Mouse (Mus musculus): Measurements from ENCODE around the gene Ms4a18.
"Not testable (repeated sequence)": the region's sequence is repeated elsewhere in the genome, so short reads cannot be mapped to it uniquely, and the experiment has no call there.

The Ms4a18 gene

DNA sequence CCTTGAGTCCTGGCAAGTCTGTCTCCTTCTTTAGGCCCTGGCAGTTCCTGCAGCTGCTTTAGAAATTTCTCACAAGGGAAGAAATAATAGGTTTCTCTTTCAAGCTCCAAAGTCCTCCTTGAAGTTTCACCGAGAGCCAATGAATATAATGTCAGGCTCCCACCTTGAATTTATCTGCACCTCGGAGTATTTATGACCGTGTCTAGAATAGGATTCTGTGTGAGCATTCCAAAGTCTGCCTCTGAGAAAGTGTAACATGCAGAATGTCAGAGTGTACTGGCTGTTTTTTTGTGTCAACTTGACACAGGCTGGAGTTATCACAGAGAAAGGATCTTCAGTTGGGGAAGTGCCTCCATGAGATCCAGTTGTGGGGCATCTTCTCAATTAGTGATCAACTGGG is at the start of gene Ms4a18:
Ms4a18 (minus strand) TSS at position 141 of the 400 bp plus-strand sequence.
- no peak for DNase-seq (ENCODE audit: extremely low read depth, low read depth, low spot score)

DNA sequence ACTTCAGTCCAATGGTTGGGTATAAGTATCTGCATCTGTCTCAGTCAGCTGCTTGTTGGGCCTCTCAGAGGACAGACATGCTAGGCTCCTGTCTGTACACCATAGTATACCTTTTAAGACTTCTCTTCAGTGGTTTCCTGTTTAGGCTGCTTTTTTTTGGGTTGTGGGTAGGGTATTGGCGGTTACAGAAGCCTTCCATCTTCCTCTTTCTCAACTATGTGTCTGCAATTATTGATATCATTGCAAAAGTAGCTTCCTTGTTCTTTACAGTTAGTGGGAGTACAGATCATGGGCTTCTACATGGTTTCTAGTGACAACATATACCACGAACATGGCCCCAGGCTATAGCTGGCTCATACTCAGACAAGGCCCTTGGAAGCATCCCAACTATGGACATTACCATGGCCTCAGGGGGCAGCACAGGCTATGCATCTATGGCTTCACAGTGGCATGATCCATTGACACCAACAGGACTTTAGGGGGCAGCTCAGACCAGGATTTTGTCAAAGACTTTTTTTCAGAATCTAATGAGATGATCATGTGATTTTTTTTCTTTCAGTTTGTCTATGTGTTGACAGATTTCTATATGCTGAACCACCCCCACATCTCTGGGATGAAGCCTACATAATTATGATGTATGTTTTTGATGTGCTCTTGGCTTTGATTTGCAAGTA is 47.5 kb upstream of the Ms4a18 start:
- no peak for DNase-seq (ENCODE audit: extremely low read depth, low read depth, low spot score)

DNA sequence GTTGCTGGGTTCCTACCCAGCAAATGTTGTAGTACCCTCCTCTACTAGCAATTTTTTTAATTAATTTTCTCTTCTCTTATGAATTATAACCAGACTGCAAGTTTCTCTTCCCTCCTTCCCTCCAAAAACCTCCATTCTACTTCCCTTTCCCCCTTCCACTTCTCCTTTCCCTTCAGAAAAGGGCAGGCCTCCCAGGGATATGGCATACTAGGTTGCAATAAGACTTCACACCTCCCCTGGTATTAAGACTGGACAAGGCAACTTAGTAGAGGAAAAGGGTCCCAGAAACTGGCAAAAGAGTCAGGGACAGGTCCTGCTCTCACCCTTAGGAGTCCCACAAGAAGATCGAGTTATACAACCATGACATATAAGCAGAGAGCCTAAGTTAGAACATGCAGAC is 43.1 kb upstream of the Ms4a18 start:
- no peak for DNase-seq (ENCODE audit: extremely low read depth, low read depth, low spot score)

GRCm38 (mm10) chr19:11059967-11060366 is 42.1 kb upstream of the Ms4a18 start:
- no peak for DNase-seq (ENCODE audit: extremely low read depth, low read depth, low spot score)

DNA sequence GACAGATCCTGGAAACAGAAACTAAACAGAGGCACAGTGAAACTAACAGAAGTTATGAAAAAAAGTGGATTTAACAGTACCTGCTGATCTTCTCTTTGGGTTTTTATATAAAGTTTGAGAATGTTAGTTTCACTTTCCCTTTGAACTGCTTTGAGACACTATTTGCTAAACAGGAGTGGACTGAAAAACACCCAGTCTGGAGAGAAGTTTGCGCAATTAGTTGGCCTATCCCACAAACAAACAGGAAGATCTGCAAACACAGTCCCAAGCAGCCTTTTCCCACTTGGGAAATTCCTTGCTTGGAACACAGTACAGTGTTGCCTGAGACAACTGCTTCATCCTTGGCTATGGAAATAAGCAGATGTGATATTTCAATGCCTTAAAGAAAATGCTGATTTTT is 37.9 kb upstream of the Ms4a18 start:
- not testable (repeated sequence) for DNase-seq (ENCODE audit: extremely low read depth, low read depth, low spot score)

GRCm38 (mm10) chr19:11053277-11053676 is 35.4 kb upstream of the Ms4a18 start:
- no peak for DNase-seq (ENCODE audit: extremely low read depth, low read depth, low spot score)

DNA sequence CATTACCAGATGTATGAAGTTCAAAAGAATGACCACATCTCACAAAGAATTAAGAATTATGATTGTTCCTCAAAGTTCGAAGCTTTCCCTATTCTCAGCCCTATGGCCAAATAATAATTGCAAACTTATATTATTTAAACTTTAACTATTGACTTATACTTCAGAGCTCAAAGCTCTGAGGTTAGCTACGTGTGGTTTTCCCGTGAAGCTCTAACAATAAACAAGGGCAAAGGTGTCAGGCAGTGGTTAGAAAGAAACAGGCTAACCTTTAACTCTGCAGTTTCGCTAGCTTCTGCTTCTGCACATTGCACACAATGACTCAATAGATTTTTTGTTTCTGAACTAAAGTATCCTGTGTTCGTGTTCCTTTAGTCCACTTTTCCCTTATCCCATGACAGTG is 35.0 kb upstream of the Ms4a18 start:
- DNase-seq (ENCODE audit: extremely low read depth, low read depth, low spot score) = no peak

- DNase-seq (ENCODE audit: extremely low read depth, low read depth, low spot score) = no peak
These were observed 32.5 kb upstream of the Ms4a18 start for GRCm38 (mm10) chr19:11050286-11050685.

DNA sequence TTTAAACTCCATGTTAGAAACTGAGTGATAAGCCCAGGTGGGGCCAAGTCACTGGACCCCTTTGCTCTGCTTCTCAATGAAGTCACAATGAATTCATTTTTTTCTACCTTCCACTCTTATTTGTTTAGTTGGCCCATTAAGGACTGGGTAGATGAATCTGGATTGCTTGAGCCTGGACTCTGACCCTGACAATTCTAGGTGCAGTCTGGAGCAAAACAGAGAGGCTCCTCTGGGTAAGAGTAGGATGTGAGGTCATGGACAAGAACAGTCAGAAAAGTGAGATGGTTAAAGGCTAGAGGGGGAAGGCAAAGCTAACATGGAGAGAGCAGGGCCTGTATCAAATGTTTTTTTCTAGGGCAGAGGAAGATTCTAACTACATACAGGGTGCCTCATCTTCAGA is 31.6 kb upstream of the Ms4a18 start:
- DNase-seq (ENCODE audit: extremely low read depth, low read depth, low spot score) = no peak

GRCm38 (mm10) chr19:11048503-11048902 is 30.7 kb upstream of the Ms4a18 start:
- no peak for DNase-seq (ENCODE audit: extremely low read depth, low read depth, low spot score)

- no peak for DNase-seq (ENCODE audit: extremely low read depth, low read depth, low spot score)
These were observed 30.2 kb upstream of the Ms4a18 start for GRCm38 (mm10) chr19:11048009-11048408.

- DNase-seq (ENCODE audit: extremely low read depth, low read depth, low spot score) = no peak
These were observed 27.3 kb upstream of the Ms4a18 start for GRCm38 (mm10) chr19:11044996-11045711.

DNA sequence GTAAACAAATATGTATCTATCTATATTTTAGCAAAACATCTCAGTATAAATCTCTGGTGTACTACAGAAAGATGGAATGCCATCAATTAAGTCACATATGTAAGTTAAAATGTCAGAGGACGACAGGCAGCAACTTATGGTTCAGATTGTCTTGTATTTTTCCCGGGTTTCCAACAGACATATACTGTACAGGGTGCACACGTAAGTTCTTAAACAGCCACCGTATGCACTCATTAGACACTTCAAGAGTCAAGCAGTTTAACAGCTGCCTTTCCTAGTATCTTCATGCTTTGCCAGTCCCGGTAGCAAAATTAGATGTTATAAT is 26.8 kb upstream of the Ms4a18 start:
- DNase-seq (ENCODE audit: extremely low read depth, low read depth, low spot score) = no peak

GRCm38 (mm10) chr19:11037570-11037969 is 19.7 kb upstream of the Ms4a18 start:
- DNase-seq (ENCODE audit: extremely low read depth, low read depth, low spot score) = no peak

DNA sequence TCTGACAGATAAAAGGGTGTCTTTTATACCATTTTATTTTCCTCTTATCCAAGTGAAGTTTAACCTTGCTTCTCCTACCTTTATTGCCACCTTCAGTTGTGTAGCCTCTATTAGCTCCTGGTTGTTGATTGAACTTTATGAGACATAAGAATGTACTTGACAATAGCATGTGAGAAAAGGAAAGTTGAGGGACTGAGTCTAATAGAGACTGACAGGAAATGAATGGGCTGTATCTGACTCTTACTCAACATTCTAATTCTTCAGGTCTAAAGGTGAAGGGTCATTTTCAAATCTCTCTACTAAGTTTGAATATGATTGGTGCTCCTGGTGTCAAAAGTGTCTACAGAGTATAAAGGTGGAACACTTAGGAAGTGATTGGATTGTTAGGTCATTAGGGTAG is 4.6 kb upstream of the Ms4a18 start:
- DNase-seq (ENCODE audit: extremely low read depth, low read depth, low spot score) = no peak

DNA sequence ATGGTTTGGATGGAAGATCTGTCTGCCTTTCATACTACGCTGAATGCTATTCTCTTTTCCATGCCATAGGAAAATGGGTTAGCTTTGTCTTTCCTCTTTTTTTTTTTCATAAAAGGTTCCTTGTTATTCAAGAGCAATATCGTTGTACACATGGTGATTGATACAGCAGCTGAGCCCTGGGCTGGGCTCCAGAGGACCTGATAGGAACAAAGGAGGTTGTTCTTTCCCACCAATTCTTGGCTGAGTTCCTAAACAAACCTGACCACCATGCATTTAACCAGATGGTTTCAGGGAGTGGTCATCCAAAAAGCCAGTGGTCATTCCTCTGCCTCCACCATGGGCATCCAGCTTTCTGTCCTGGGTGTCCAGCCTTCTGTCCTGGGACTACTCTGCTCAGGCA is 580 bp downstream of the Ms4a18 start:
- no peak for DNase-seq (ENCODE audit: extremely low read depth, low read depth, low spot score)

GRCm38 (mm10) chr19:11015998-11016397 is 1.8 kb downstream of the Ms4a18 start:
- DNase-seq (ENCODE audit: extremely low read depth, low read depth, low spot score) = no peak

- DNase-seq (ENCODE audit: extremely low read depth, low read depth, low spot score) = no peak
These were observed 2.4 kb downstream of the Ms4a18 start for GRCm38 (mm10) chr19:11015468-11015867.

- no peak for DNase-seq (ENCODE audit: extremely low read depth, low read depth, low spot score)
These were observed 24.7 kb downstream of the Ms4a18 start, which contains the start of gene Ms4a15 for GRCm38 (mm10) chr19:10993150-10993549. Ms4a15 (minus strand) TSS chr19:10993250.

DNA sequence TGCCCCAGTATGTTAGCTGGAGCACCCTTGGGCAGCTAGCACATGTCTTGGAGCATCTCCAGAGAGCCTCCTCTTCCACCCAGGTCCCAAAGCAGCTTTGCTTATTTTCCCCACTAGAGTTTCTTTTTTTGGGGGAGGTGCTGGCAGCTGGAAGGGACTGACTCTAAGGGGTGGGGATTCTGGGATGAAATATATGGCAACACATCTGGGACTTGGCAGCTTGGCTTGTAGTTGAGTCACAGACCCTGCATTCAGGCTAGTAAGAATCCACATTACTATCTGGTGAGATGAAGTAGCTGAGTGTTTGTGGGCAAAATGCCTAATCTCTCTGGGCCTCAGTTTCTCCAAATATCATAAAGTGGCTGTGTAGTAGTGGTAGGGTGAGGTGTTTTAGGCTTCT is 25.9 kb downstream of the Ms4a18 start:
- no peak for DNase-seq (ENCODE audit: extremely low read depth, low read depth, low spot score)

- DNase-seq (ENCODE audit: extremely low read depth, low read depth, low spot score) = no peak
These were observed 27.1 kb downstream of the Ms4a18 start for GRCm38 (mm10) chr19:10990751-10991150.

DNA sequence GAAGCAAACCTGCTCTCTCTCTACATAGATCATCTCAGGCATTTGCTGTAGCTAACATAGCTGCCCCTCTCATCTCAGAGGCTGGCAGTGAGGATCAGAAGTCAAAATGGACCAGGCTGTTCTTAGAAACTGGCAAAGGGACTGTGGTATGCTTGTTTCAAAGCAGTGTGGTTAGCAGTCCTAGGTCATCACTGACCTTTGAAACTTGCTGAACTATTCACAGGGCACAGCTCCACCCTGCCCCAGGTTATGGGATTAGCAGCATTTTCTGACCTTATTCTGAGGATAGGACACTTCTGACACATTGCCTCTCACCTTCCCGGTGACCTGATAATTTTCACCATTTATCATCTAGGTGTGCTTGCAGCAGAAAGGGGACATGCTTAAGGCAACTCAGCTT is 29.3 kb downstream of the Ms4a18 start:
- no peak for DNase-seq (ENCODE audit: extremely low read depth, low read depth, low spot score)

DNA sequence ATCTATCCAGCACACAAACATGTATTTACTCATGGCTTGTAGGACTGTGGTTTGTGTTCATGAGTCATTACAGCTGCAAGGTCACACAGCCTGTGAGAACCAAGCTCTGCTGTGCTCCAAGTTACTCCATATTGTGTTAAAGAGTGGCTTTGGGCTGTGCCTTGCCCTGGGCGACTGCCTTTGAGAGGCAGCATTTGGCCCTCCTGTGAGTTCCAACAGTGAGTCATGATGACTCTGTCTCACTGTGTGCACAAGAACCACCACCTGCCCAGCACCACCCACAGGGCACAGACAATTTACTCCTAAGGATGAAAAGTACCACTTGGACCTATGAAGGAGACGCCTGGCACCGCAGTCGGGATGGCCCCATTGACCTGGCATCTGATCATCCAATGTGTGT is 31.9 kb downstream of the Ms4a18 start:
- no peak for DNase-seq (ENCODE audit: extremely low read depth, low read depth, low spot score)
